Comparison of ENCODE assay signal across 13 mouse cellular contexts in genomic region chr5:115018270-115018669, GRCm38 (mm10). TPM values are rescaled to one million over a fixed set of nuclear protein-coding genes. Genes with fewer than 3 reads are reported as not detected.
DNase-seq lines count a peak whose midpoint lies in the region; ATAC-seq and TF ChIP-seq lines count a peak whose summit lies in the region.
"Had no signal": no experiment of that assay in that cellular context is flagged by ENCODE, and none has a peak within 500 bp of the region (broad histone marks: within the 10 kb centered on the region; RNA-seq: fewer than 3 reads in every experiment).

No protein-coding gene starts in this region.

- H3K27me3 ChIP-seq in heart, embryonic 13.5 days (replicated peaks): no peaks in the 10 kb centered on the region
- H3K27me3 ChIP-seq in heart, adult 2 months (ENCODE audit: control insufficient read depth, insufficient read depth, low read length): no peaks in the 10 kb centered on the region
- no peaks in the 10 kb centered on the region for H3K27me3 ChIP-seq in stomach, embryonic 15.5 days (replicated peaks)
- no peaks in the 10 kb centered on the region for H3K27me3 ChIP-seq in stomach, postnatal 0 days (ENCODE audit: control insufficient read depth, insufficient read depth, low read length)
- H3K27me3 ChIP-seq in liver, embryonic 16.5 days (ENCODE audit: control insufficient read depth, insufficient read depth, low read depth, low read length): no peaks in the 10 kb centered on the region
- H3K27me3 ChIP-seq in embryonic facial prominence, embryonic 10.5 days (replicated peaks; ENCODE audit: low read depth, poor library complexity, severe bottlenecking): no peaks in the 10 kb centered on the region

- H3K9ac ChIP-seq in heart, embryonic 13.5 days: peak overlapping the region; percentile 20; the same call in 1 of the 2 replicates
- H3K9ac ChIP-seq in heart, adult 2 months (ENCODE audit: low read depth, low read length): no peak overlapping the region
- H3K9ac ChIP-seq in stomach, embryonic 15.5 days: no peak overlapping the region
- H3K9ac ChIP-seq in stomach, postnatal 0 days (ENCODE audit: low read length): no peak overlapping the region
- no peak overlapping the region for H3K9ac ChIP-seq in liver, embryonic 16.5 days (ENCODE audit: low read depth, low read length)

- intact Hi-C loops in heart, adult 2 months (cut with DNase I): no loop called here

- ATAC-seq in heart, embryonic 13.5 days (ENCODE audit: extremely low read depth, insufficient number of reproducible peaks, low FRiP score, low TSS enrichment): no peak
- 0 out of 2 replicates have a peak, but pooled peaks have one; percentile 66 for ATAC-seq in stomach, embryonic 15.5 days (ENCODE audit: insufficient read depth, low FRiP score, low read depth)
- ATAC-seq in stomach, postnatal 0 days (ENCODE audit: low FRiP score, low TSS enrichment): no peak
- ATAC-seq in liver, embryonic 16.5 days (ENCODE audit: low read depth): peak; percentile 87
- ATAC-seq: forebrain, embryonic 16.5 days had no signal

- H3K36me3 ChIP-seq in heart, embryonic 13.5 days: peaks cover 11% of the 10 kb centered on the region; the same call in 1 of the 2 replicates
- peaks cover 32% of the 10 kb centered on the region for H3K36me3 ChIP-seq in heart, adult 2 months (ENCODE audit: control insufficient read depth, insufficient read depth, low read length)
- no peaks in the 10 kb centered on the region for H3K36me3 ChIP-seq in stomach, embryonic 15.5 days
- H3K36me3 ChIP-seq in stomach, postnatal 0 days (ENCODE audit: control insufficient read depth, insufficient read depth, low read length): no peaks in the 10 kb centered on the region
- H3K36me3 ChIP-seq in liver, embryonic 16.5 days (ENCODE audit: control insufficient read depth, insufficient read depth): no peaks in the 10 kb centered on the region
- peaks cover 26% of the 10 kb centered on the region for H3K36me3 ChIP-seq in embryonic facial prominence, embryonic 10.5 days (replicated peaks)

- no peaks in the 10 kb centered on the region for H3K9me3 ChIP-seq in heart, embryonic 13.5 days
- H3K9me3 ChIP-seq in stomach, embryonic 15.5 days: no peaks in the 10 kb centered on the region
- H3K9me3 ChIP-seq in stomach, postnatal 0 days (ENCODE audit: control insufficient read depth, low read length): no peaks in the 10 kb centered on the region
- no peaks in the 10 kb centered on the region for H3K9me3 ChIP-seq in liver, embryonic 16.5 days (replicated peaks; ENCODE audit: control insufficient read depth, low read length)
- no peaks in the 10 kb centered on the region for H3K9me3 ChIP-seq in embryonic facial prominence, embryonic 10.5 days

- H3K4me2 ChIP-seq in heart, embryonic 13.5 days: peak overlapping the region; percentile 48
- no peak overlapping the region for H3K4me2 ChIP-seq in stomach, embryonic 15.5 days
- no peak overlapping the region for H3K4me2 ChIP-seq in stomach, postnatal 0 days (replicated peaks; ENCODE audit: low read depth)
- peak overlapping the region; percentile 70 for H3K4me2 ChIP-seq in liver, embryonic 16.5 days (ENCODE audit: low read depth, low read length)

- peak overlapping the region; percentile 10; the same call in 1 of the 2 replicates for H3K4me3 ChIP-seq in heart, embryonic 13.5 days
- H3K4me3 ChIP-seq in heart, adult 2 months: no peak overlapping the region
- H3K4me3 ChIP-seq in stomach, embryonic 15.5 days (replicated peaks): no peak overlapping the region
- H3K4me3 ChIP-seq in stomach, postnatal 0 days (ENCODE audit: low read depth, low read length): no peak overlapping the region
- H3K4me3 ChIP-seq in liver, embryonic 16.5 days (ENCODE audit: low read depth, low read length): peak overlapping the region; percentile 8; the same call in 1 of the 2 replicates
- H3K4me3 ChIP-seq in embryonic facial prominence, embryonic 10.5 days: no peak overlapping the region

- H3K4me1 ChIP-seq in heart, embryonic 13.5 days: peaks cover 60% of the 10 kb centered on the region
- H3K4me1 ChIP-seq in heart, adult 2 months (ENCODE audit: control insufficient read depth, insufficient read depth, low read length): peaks cover 21% of the 10 kb centered on the region
- H3K4me1 ChIP-seq in stomach, embryonic 15.5 days: peaks cover 17% of the 10 kb centered on the region
- H3K4me1 ChIP-seq in stomach, postnatal 0 days (replicated peaks; ENCODE audit: control insufficient read depth, insufficient read depth): 0 out of 2 replicates have a peak, but pooled peaks cover 2% of the 10 kb centered on the region
- H3K4me1 ChIP-seq in liver, embryonic 16.5 days (ENCODE audit: control insufficient read depth, low read depth, low read length): peaks cover 54% of the 10 kb centered on the region
- peaks cover 16% of the 10 kb centered on the region for H3K4me1 ChIP-seq in embryonic facial prominence, embryonic 10.5 days

- no peak for DNase-seq in heart, adult 2 months
- DNase-seq in stomach, postnatal 0 days (ENCODE audit: low spot score): no peak
- DNase-seq in thymus, postnatal 36 days: no peak
- no peak for DNase-seq in frontal cortex, postnatal 14 days (ENCODE audit: low spot score in 2 of 2)
- no peak for DNase-seq in embryonic facial prominence, embryonic 10.5 days (ENCODE audit: low spot score)

- TF ChIP-seq EP300 in heart, adult 2 months (IDR thresholded peaks at IDR 0.05; ENCODE audit: insufficient read depth, low read depth, low read length): no peak
- no peak for TF ChIP-seq EP300 in stomach, postnatal 0 days (optimal IDR thresholded peaks at IDR 0.05)

- 6% methylated on average over 2 of the region's 2 CpGs for WGBS in heart, embryonic 13.5 days
- WGBS in heart, adult 2 months: 12% methylated on average over 2 of the region's 2 CpGs
- 20% methylated on average over 2 of the region's 2 CpGs for WGBS in stomach, embryonic 15.5 days
- WGBS in stomach, postnatal 0 days: 4% methylated on average over 2 of the region's 2 CpGs
- 1% methylated on average over 2 of the region's 2 CpGs for WGBS in liver, embryonic 16.5 days (ENCODE audit: insufficient replicate concordance)
- 78% methylated on average over 2 of the region's 2 CpGs for WGBS in embryonic facial prominence, embryonic 10.5 days

- peaks cover 18% of the 10 kb centered on the region for H3K79me2 ChIP-seq in heart, adult 2 months (replicated peaks; ENCODE audit: control insufficient read depth, insufficient read depth, low read length)

- no peak for TF ChIP-seq POLR2A in heart, adult 2 months (IDR thresholded peaks at IDR 0.05; ENCODE audit: insufficient read depth, low read depth, low read length)

- no peak for TF ChIP-seq CTCF in heart, adult 2 months (IDR thresholded peaks at IDR 0.05)
- TF ChIP-seq CTCF in stomach, postnatal 0 days (IDR thresholded peaks at IDR 0.05; ENCODE audit: low read depth): no peak

- H3K27ac ChIP-seq in heart, embryonic 13.5 days (replicated peaks): peak overlapping the region; percentile 71
- no peak overlapping the region for H3K27ac ChIP-seq in heart, adult 2 months
- peak overlapping the region; percentile 26 for H3K27ac ChIP-seq in stomach, embryonic 15.5 days
- H3K27ac ChIP-seq in stomach, postnatal 0 days (replicated peaks): no peak overlapping the region
- peak overlapping the region; percentile 64 for H3K27ac ChIP-seq in liver, embryonic 16.5 days (ENCODE audit: low read length)
- no peak overlapping the region for H3K27ac ChIP-seq in embryonic facial prominence, embryonic 10.5 days (replicated peaks)

RNA-seq across cellular contexts. Expression of gene Sppl3, which starts 7.3 kb away (rescaled TPM):
- polyA plus RNA-seq in heart, embryonic 13.5 days (2015; fragmentation: Nextera tagmentation; extraction: Ambion mirVana): 6.5 and 6.9 TPM in 2 replicates
- total RNA-seq in heart, adult 2 months (2021): 10 to 100 TPM; 32.0 to 32.2 TPM
- 40.8 and 47.9 TPM in 2 replicates for polyA plus RNA-seq in heart, adult 2 months (2012; rRNA removed)
- polyA plus RNA-seq in stomach, embryonic 15.5 days (2015; fragmentation: Nextera tagmentation; extraction: Ambion mirVana): 31.5 and 34.2 TPM in 2 replicates
- 25.2 and 39.8 TPM in 2 replicates for polyA plus RNA-seq in stomach, postnatal 0 days (2015; fragmentation: Nextera tagmentation; extraction: Ambion mirVana)
- 3.2 and 3.3 TPM in 2 replicates for polyA plus RNA-seq in liver, embryonic 16.5 days (2015; fragmentation: Nextera tagmentation; extraction: Ambion mirVana)
- polyA plus RNA-seq in embryonic facial prominence, embryonic 10.5 days (2016; fragmentation: Nextera tagmentation; extraction: Ambion mirVana): 12.5 and 13.1 TPM in 2 replicates

RNA-seq across cellular contexts. Expression of gene Hnf1a, which starts 47.4 kb away (rescaled TPM):
- 0.13 and 0.17 TPM in 2 replicates for polyA plus RNA-seq in heart, embryonic 13.5 days (2015; fragmentation: Nextera tagmentation; extraction: Ambion mirVana)
- total RNA-seq in heart, adult 2 months (2021): not detected
- not detected in 2 replicates for polyA plus RNA-seq in heart, adult 2 months (2012; rRNA removed)
- polyA plus RNA-seq in stomach, embryonic 15.5 days (2015; fragmentation: Nextera tagmentation; extraction: Ambion mirVana): 11.2 and 16.2 TPM in 2 replicates
- polyA plus RNA-seq in stomach, postnatal 0 days (2015; fragmentation: Nextera tagmentation; extraction: Ambion mirVana): 5.4 and 5.7 TPM in 2 replicates
- 4.1 and 4.7 TPM in 2 replicates for polyA plus RNA-seq in liver, embryonic 16.5 days (2015; fragmentation: Nextera tagmentation; extraction: Ambion mirVana)
- 0.06 TPM in 2 replicates for polyA plus RNA-seq in embryonic facial prominence, embryonic 10.5 days (2016; fragmentation: Nextera tagmentation; extraction: Ambion mirVana)
- total RNA-seq: midbrain, postnatal 0 days had no signal
- polyA plus RNA-seq: embryonic facial prominence, embryonic 11.5 days; hindbrain, embryonic 11.5 days; limb, embryonic 11.5 days had no signal

Comparison
In these comparisons a context has a peak if more than half of its experiments do, and no peak if none do; other contexts are left out.
1. ATAC-seq: peak in stomach, embryonic 15.5 days (single experiment) and liver, embryonic 16.5 days (single experiment); none in heart, embryonic 13.5 days (single experiment) and stomach, postnatal 0 days (single experiment).
2. H3K27ac ChIP-seq: peak in heart, embryonic 13.5 days (single experiment), stomach, embryonic 15.5 days (single experiment) and liver, embryonic 16.5 days (single experiment); none in heart, adult 2 months (single experiment), stomach, postnatal 0 days (single experiment) and embryonic facial prominence, embryonic 10.5 days (single experiment).
3. H3K4me3 ChIP-seq: peak in heart, embryonic 13.5 days (single experiment) and liver, embryonic 16.5 days (single experiment); none in heart, adult 2 months (single experiment), stomach, embryonic 15.5 days (single experiment), stomach, postnatal 0 days (single experiment) and embryonic facial prominence, embryonic 10.5 days (single experiment).
4. H3K4me2 ChIP-seq: peak in heart, embryonic 13.5 days (single experiment) and liver, embryonic 16.5 days (single experiment); none in stomach, embryonic 15.5 days (single experiment) and stomach, postnatal 0 days (single experiment).